Mouse (Mus musculus) A20 (cell line): ENCODE data around the gene Hyls1.
A peak's percentile ranks its signal among the peaks of the same experiment; 100 is the strongest.

ENCODE experiments used
- DNase-seq: peaks from one replicate; pipeline ENCODE4 v3.0.0-alpha.2; 2011; ENCODE audit warnings: low read depth, low spot score

The Hyls1 gene

GRCm38 (mm10) chr9:35544666-35545065 lies 25.5 kb downstream of the Hyls1 start:
- DNase-seq: no peak

GRCm38 (mm10) chr9:35543099-35543860 lies 26.9 kb downstream of the Hyls1 start:
- DNase-seq: no peak

- no peak for DNase-seq
Observed at GRCm38 (mm10) chr9:35541941-35542340, 28.3 kb downstream of the Hyls1 start.

- peak; percentile 82 for DNase-seq
Observed at GRCm38 (mm10) chr9:35541488-35541887, 28.7 kb downstream of the Hyls1 start.

- no peak for DNase-seq
Observed at GRCm38 (mm10) chr9:35541024-35541423, 29.2 kb downstream of the Hyls1 start.

GRCm38 (mm10) chr9:35539001-35539750 lies 31.0 kb downstream of the Hyls1 start:
- DNase-seq: no peak

- no peak for DNase-seq
Observed at GRCm38 (mm10) chr9:35535876-35536275, 34.3 kb downstream of the Hyls1 start.

GRCm38 (mm10) chr9:35535110-35535509 lies 35.1 kb downstream of the Hyls1 start:
- DNase-seq: peak; percentile 64

GRCm38 (mm10) chr9:35533266-35533665 lies 36.9 kb downstream of the Hyls1 start:
- DNase-seq: no peak

GRCm38 (mm10) chr9:35529796-35530195 lies 40.4 kb downstream of the Hyls1 start:
- DNase-seq: no peak

- no peak for DNase-seq
Observed at GRCm38 (mm10) chr9:35529141-35529540, 41.1 kb downstream of the Hyls1 start.

- DNase-seq: peak; percentile 64
Observed at GRCm38 (mm10) chr9:35523941-35524411, 46.2 kb downstream of the Hyls1 start.

GRCm38 (mm10) chr9:35523541-35523940 lies 46.7 kb downstream of the Hyls1 start:
- DNase-seq: no peak

- no peak for DNase-seq
Observed at GRCm38 (mm10) chr9:35522821-35523515, 47.2 kb downstream of the Hyls1 start.

- DNase-seq: no peak
Observed at GRCm38 (mm10) chr9:35522241-35522640, 48.0 kb downstream of the Hyls1 start.

GRCm38 (mm10) chr9:35520631-35521348 lies 49.4 kb downstream of the Hyls1 start:
- no peak for DNase-seq

GRCm38 (mm10) chr9:35518169-35518568 lies 52.0 kb downstream of the Hyls1 start, which contains the start of gene Gm1113:
Gm1113 (minus strand) TSS chr9:35518269.
- DNase-seq: no peak

GRCm38 (mm10) chr9:35516711-35517110 lies 53.5 kb downstream of the Hyls1 start:
- DNase-seq: no peak

- DNase-seq: no peak
Observed at GRCm38 (mm10) chr9:35516182-35516581, 54.0 kb downstream of the Hyls1 start.

GRCm38 (mm10) chr9:35513900-35514299 lies 56.3 kb downstream of the Hyls1 start:
- DNase-seq: no peak
